Mouse (Mus musculus) left cerebral cortex, postnatal 36 days (tissue): ENCODE measurements around the gene Slc7a11. TPM values are rescaled to one million over a fixed set of nuclear protein-coding genes. Genes with fewer than 3 reads are reported as not detected.
A peak's percentile ranks its signal among the peaks of the same experiment; 100 is the strongest.

Experiments used
- DNase-seq, 2 experiments: peaks; one replicate each; pipeline ENCODE4 v3.0.0; 2021 to 2022; ENCODE audit warnings: low spot score in 2 of 2, mixed read lengths in 1 of 2
- intact Hi-C: fragments of 180-260 bp; cut with DNase I; formaldehyde crosslinking; loops from one replicate; pipeline ENCODE4 v1.15.1; 2025
- total RNA-seq, 2 experiments: library from RNA; stranded (reverse); gene quantifications; 2 replicates each; pipeline ENCODE4 v1.2.3; 2021

Slc7a11 gene
- total RNA-seq, 2 experiments from 2014 or later: 18.1 to 26.0 TPM

- intact Hi-C loops: no loop called here
- no peak for DNase-seq
These were observed 407.4 kb downstream of the Slc7a11 start for GRCm38 (mm10) chr3:50035875-50036528.

- intact Hi-C loops: no loop called here
- DNase-seq: no peak
These were observed 410.1 kb downstream of the Slc7a11 start for GRCm38 (mm10) chr3:50033325-50033724.

- intact Hi-C loops: no loop called here
These were observed 417.4 kb downstream of the Slc7a11 start for GRCm38 (mm10) chr3:50026039-50026438.

GRCm38 (mm10) chr3:50014396-50014795 lies 429.0 kb downstream of the Slc7a11 start:
- peak; percentile 6 to 13 for DNase-seq
- intact Hi-C loops: no loop called here

More at GRCm38 (mm10) chr3:50026039-50026438, 417.4 kb downstream of the Slc7a11 start:
- no peak for DNase-seq

GRCm38 (mm10) chr3:50012012-50012411 lies 431.4 kb downstream of the Slc7a11 start:
- intact Hi-C loops: no loop called here
- no peak for DNase-seq

DNA sequence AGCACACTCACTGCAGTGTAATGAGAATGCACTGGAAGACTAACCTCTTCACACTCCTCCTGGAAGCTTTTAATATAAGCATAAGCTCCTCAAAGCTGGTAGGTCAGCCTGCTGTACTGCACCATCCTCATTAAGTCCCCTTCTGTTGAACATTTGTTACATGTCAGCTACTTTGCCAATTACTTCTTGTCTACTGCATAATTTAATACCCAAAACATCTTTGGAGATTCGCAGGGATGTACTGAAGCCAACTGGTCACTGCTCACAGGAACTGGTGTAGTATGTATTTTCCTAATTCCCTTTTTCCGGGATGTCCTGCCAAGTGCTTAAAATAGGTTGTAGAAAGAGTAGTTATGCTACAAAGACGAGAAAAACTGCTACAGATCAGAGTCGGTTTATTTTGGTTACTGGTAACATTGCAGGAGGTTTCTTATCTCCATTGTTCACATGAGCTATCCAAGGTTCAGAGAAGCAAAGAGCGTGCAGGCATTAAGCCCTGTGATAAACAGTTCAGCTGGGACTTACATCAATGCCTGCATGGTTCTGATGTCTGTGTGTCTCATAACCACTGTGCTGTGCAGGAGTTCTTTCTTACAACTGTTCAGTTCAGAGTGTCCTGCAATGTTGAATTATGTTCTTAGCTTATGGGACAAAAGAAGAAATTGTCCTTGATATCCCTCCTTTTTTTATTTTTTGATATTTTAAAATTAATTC lies 439.3 kb downstream of the Slc7a11 start:
- no peak for DNase-seq
- intact Hi-C loops: no loop called here

GRCm38 (mm10) chr3:50002067-50002466 lies 441.3 kb downstream of the Slc7a11 start:
- no peak for DNase-seq
- intact Hi-C loops: no loop called here

- intact Hi-C loops: no loop called here
- DNase-seq: no peak
These were observed 441.8 kb downstream of the Slc7a11 start for GRCm38 (mm10) chr3:50001635-50002034.

GRCm38 (mm10) chr3:49992891-49993290 lies 450.5 kb downstream of the Slc7a11 start:
- DNase-seq: no peak
- intact Hi-C loops: no loop called here

- intact Hi-C loops: no loop called here
- DNase-seq: no peak
These were observed 456.2 kb downstream of the Slc7a11 start for GRCm38 (mm10) chr3:49987236-49987635.

DNA sequence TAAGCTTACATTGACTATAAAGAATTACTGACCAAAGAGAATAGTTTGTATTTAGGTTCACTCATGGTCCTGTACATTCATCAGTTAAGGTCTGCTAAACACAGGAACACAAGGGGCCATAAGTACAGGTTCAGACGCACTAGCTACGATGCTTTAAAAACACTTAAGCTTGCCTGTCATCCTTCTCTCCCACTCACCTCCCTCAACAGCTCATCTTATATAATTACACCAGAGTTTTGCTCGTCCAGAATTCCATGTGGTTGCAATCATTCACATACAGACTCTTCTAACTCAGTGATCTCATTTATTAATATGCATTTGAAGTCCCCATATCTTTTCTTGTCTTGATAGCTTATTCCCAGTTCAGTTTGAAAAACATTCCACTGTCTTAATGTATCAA lies 458.6 kb downstream of the Slc7a11 start:
- DNase-seq: no peak
- intact Hi-C loops: no loop called here

- intact Hi-C loops: no loop called here
These were observed 459.8 kb downstream of the Slc7a11 start for GRCm38 (mm10) chr3:49983429-49984268.

DNA sequence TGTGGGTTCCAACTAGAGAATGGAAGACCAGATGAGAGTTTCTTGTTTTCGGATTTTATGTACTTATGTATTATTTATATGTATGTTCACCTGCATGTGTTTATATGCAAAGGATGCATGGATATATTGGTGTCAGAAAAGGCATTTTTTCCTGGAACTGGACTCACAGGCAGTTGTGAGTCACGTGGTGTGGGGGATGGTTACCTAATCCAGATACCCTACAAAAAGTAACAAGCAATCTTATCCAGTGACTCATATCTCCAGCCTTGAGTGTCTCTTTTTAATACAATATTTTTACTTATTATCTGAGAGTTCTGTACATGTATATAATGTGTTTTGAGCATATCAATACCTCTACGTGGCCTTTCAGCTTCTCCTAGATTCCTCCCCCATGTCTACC lies 469.4 kb downstream of the Slc7a11 start:
- no peak for DNase-seq
- intact Hi-C loops: no loop called here

More at GRCm38 (mm10) chr3:49983429-49984268, 459.8 kb downstream of the Slc7a11 start:
- no peak for DNase-seq

DNA sequence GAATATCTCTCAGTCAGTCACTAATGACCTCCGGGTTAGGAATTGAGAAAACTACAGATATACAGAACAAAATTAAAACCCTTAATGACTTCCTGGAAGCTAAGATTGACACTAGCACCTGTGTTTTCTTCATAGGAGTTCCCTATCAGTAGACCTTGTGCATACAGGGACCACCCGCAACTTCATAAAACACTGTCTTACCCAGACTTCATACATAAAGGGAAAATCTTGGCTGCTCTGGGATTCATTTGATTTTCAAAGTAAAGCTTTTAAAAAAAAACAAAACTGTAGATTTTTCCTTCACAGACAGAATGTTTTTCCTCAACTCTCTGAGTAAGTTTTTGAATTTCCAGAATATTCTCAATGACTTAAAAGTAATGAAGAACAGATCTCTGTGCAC lies 477.8 kb downstream of the Slc7a11 start:
- no peak for DNase-seq
- intact Hi-C loops: no loop called here

DNA sequence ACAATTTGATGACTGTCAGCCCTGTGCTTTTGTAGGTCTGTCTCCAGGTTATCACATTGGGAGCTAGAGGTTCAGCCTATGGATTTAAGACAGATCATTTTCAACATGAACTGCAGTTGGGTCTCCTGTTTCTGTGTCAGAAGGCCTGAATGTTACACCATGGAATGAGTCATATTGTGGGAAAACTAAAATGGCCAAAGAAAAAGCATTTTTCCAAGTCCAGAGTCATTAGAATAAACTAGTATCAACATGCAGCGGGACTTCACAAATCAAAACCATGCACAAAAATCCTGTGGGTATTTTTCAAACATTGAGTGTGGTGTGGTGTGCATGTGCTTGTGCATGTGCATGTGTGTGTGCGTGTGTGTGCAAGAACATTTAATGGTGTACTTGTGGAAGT lies 482.8 kb downstream of the Slc7a11 start:
- intact Hi-C loops: no loop called here
- no peak for DNase-seq

DNA sequence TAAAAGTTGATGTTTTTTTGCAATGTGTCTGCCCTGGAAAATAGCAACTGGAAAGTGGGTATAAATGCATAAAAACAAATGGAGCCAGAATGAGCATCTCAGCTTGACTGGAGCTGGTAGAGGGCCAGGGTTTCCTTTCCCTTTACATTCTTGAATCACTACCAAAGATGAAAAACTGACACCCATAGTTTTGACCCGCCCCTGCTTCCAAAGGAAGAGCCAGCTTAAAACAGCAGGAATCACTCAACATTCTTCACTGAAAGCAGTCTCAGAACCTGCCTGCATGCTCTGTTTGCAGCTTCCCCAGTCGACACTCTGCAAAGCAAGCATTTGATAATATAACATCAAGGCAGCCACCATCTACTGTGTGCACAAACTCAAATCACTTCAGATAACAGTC lies 496.6 kb downstream of the Slc7a11 start:
- intact Hi-C loops: no loop called here

DNA sequence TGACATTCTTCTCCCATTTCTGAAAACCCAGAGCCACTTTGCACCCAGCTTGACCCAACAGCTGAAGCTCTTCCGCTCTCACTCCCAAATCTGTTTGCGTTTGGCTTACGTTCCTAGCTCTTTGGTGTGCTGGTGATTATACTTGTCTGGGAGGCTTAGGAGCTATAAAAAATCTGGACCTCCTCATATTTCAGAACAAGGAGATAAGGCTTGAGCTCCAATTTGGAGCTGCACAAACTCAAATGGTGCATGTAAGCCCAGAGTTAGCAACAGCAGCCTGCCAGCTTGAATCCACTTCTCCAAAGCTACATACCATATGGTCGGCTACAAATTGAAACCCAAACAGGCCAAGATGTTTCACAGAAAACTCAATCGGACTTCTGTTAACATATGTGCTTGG lies 498.6 kb downstream of the Slc7a11 start:
- intact Hi-C loops: no loop called here
- DNase-seq: peak; percentile 26 to 27

More for the DNA sequence above, 496.6 kb downstream of the Slc7a11 start:
- no peak for DNase-seq

DNA sequence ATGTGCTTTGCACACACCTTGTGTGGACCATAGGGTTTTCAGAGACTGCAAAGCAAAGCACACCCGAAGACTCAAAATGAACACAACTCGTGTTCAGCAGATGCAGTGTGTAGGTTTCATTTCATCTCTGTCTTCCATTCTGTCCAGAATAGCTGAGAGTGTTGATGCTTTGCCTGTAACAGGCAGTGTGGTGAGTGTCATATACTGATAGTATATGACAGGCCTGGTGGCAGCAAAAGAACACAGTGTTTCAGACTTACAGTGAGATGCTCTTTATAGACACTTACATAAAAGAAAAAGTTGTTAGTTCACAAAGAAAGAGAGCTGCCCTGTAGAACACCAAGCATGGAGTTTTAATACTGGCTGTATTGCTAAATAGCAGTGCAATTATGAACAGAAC lies 505.8 kb downstream of the Slc7a11 start:
- no peak for DNase-seq
- intact Hi-C loops: no loop called here

DNA sequence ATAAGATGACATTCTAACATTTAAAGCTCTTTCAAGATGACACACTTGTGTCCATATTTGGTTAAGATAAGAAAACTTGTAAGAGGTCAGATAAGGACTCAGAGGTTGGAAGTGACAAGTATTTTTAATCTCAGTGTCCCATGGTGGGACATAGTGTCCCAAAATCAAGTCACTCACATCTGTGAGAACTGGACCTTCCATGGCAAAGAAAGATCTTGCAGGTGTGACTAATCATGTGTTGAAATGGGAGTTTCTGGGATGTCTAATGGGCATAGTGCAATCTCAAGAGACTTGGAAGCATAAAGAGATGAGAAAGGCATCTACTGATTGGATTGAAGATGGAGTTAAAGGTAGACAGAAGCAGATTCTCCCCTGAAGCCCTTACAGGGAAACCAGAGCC lies 513.9 kb downstream of the Slc7a11 start:
- intact Hi-C loops: no loop called here
- no peak for DNase-seq

GRCm38 (mm10) chr3:49928509-49929263 lies 514.7 kb downstream of the Slc7a11 start:
- intact Hi-C loops: no loop called here
- no peak for DNase-seq
